Mouse (Mus musculus) CD4-positive naive resting alpha-beta T cell, adult 76 days (primary cell): ENCODE measurements around the gene Dennd6a. TPM values are rescaled to one million over a fixed set of nuclear protein-coding genes. Genes with fewer than 3 reads are reported as not detected.

Experiments used
- total RNA-seq: library from RNA; stranded (reverse); gene quantifications from one replicate; pipeline ENCODE4 v1.2.4, GENCODE M21; 2023

Gene Dennd6a
- total RNA-seq, result 24.7 TPM

GRCm38 (mm10) chr14:26573556-26573955 is at the start of gene Dennd6a:
Gene Dennd6a (plus strand): TSS chr14:26573856.

DNA sequence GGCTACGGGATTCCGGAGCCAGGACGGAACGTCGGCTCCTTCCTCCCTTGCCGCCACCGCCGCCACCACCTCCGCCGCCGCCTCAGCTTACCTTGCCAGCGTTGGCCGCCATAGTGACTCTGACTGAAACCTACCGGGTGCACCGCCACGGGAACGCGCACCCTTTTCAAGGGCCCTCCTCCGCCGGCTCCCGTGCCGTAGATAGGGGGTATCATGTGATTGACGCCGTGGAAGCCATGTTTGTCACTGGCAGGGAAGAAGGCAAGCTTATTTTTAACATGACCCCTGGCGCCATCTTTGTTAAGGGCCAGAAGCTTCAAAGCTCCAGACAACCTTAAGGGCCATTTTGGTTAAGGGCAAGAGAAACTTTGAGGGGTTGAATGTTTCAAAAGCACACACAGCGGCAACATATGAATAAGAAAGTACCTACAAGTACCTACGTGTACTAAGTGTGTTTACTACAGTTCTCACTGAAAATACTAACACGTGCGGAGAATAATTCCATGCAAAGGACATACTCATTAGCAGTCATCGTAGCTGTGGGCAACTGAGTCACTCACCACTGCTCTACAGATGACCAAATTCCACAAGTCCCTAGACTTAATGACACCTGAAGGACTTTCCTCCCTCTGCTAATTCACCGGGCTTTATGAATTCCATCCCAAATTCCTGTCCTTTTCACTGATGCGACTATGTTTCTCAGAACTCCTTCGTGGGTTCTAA is 38.7 kb upstream of the Dennd6a start, which contains the start of gene Slmap:
TSS of gene Slmap (minus strand) at position 175 of the 723 bp plus-strand sequence.

DNA sequence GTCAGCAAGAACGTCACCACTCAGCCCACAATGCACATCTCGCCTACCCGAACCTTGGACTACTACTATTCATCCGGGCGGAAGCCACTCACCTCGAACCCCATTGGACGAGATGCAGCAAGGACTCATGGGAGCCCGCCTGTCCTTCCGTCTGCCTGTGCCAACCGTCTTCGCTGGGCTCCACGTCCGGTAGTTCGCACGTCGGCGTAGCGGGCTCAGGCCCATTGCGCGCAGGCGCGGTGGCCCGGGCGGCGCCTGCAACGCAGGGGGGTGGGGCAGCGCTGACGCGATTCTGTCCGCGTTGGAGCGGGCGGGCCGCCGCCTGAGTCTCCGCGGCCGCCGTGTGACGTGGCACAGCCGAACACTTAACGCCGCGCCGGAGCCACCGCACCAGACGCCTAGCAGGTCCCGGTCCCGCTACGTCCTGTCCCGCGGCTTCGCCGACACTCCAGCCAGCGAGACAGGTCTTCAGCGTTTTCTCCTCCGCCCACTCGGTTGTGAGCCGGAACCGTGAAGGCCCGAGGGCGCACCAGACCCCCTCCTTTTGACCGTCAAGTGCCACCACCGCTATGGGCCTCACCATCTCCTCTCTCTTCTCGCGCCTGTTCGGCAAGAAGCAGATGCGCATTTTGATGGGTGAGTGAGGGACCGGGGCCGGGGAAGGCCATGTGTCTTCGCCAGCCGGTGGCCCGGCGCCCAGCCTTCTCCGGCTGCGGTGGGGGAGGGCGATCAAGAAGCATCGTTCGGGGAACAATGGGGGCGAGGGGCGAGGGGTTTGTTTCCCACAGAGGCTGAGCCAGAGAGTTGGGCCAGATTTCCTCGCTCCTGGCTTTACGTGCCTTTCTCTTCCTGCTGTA is 64.4 kb downstream of the Dennd6a start, which contains the start of gene Arf4:
TSS of gene Arf4 (plus strand) at position 224 of the 857 bp plus-strand sequence.

DNA sequence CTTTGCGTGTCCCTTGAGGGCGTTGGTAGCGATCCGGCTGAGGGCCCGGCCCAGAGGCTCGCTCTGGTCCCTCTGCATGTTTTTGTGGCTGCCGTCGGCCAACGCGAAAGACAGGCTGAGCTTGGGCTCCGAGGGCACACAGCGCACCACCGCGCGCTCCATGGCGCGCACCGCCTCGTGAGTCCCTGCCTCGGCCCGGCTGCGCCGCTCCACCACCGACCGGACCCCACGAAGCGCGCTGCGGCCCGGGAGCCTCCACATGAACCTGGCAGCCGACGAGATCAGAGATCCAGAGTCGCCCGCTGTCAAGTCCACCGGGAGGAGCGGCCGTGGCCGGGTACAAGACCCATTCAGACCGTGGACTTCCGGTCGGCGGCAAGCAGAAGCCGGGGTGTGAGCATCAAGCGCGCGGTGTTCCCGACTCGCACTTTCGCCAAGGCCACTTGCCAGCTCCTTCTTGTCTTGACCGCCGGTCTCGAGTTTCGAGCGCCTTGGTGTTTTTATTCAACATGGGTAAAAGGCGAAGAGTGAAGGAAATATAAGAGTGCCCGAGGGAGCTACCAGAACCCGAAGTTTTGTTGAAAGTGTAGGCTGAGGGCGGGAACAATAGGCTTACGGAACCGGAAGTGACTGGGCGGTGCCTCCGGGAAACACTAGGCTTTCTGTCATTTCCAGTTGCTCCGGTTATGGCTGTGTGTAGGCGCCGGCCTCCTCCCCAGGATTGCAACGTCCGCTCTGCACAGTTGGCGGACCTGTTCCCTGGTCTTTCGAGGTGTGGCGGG is 95.8 kb downstream of the Dennd6a start, which contains the start of gene Pde12:
TSS of gene Pde12 (minus strand) at position 592 of the 782 bp plus-strand sequence.

Other genes starting within 250 kb of the Dennd6a start
- 78.8 TPM for gene Slmap, start 38.9 kb upstream of the Dennd6a start, total RNA-seq
- 229 TPM for gene Arf4, start 64.2 kb downstream of the Dennd6a start, total RNA-seq
- gene Pde12, start 96.0 kb downstream of the Dennd6a start, total RNA-seq, result 14.2 TPM
- gene Dnah12, start 119.4 kb downstream of the Dennd6a start, total RNA-seq, result 0.06 TPM